Mouse (Mus musculus): ENCODE data around the gene Uvssa. TPM values are rescaled to one million over a fixed set of nuclear protein-coding genes. Genes with fewer than 3 reads are reported as not detected.

Uvssa gene
- polyA plus RNA-seq, 1 experiment from 2014 or later = 12.0 TPM

Other genes with a start within 250 kb of the Uvssa start
- 23.6 and 23.7 TPM in 2 replicates for gene Spon2, start 160.1 kb upstream of the Uvssa start, polyA plus RNA-seq (2014; fragmentation: Nextera tagmentation; extraction: Ambion mirVana)
- 323 and 344 TPM in 2 replicates for gene Ctbp1, start 103.6 kb upstream of the Uvssa start, polyA plus RNA-seq (2014; fragmentation: Nextera tagmentation; extraction: Ambion mirVana)
- gene Maea, start 43.0 kb upstream of the Uvssa start, polyA plus RNA-seq (2014; fragmentation: Nextera tagmentation; extraction: Ambion mirVana) = 124 and 130 TPM in 2 replicates
- gene Nkx1-1, start 55.4 kb downstream of the Uvssa start, polyA plus RNA-seq (2014; fragmentation: Nextera tagmentation; extraction: Ambion mirVana) = not detected in 2 replicates

Data from stomach, embryonic 14.5 days (tissue).